Mouse (Mus musculus) stomach, postnatal 0 days (tissue): ENCODE measurements around the gene Rxylt1.

Experiments
- CTCF ChIP-seq: IDR thresholded peaks from 2 replicates; pipeline ENCODE4 v1.5.1; 2016; ENCODE audit warnings: antibody characterized with exemption, low read depth, mild to moderate bottlenecking, moderate library complexity
- EP300 ChIP-seq: optimal IDR thresholded peaks from 2 replicates; pipeline ENCODE3; 2016; ENCODE audit warnings: antibody characterized with exemption

GRCm38 (mm10) chr10:122029738-122030137, 67.4 kb downstream of the Rxylt1 start:
- no peak for TF ChIP-seq CTCF
- TF ChIP-seq EP300 = no peak
